Mouse (Mus musculus): ENCODE measurements at regions not wholly inside any gene's neighbourhood (a gene's known extent, or its start where the extent isn't known, plus 50 kb on each side); places are given as distances from the start of the nearest gene placed in this dataset.

DNA sequence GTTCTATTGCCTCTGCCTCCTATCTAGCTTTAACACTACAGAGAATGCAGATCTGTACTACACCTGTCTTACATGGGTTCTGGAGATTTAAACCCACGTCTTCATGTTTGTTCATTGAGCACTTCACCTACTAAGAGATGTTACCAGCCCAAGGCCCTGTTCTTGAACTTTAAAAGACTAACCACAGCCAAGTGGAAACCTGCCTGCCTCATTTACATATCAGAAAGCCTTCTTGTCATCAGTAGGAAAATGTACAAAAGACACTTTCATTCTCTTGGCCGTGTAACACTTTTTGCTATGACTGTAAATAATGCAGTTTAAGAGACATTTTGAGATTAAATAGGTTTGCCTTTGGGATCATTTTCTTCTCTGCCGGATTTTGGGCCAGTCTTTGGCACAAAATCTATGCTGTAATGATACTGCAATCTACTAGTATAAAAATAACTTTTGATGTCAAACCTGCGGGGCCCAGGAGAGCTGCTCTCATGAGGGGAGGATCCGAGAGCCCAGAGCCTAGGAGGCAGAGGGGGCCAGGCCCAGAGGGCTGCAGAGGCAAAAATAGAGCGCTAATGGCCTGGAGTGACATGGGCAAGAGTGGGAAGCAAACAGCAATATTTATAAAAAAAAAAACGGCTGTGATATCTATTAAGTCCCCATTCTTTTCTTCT is 318.4 kb upstream of the Myo3a start:
- no peak for ATAC-seq (replicated peaks; ENCODE audit: insufficient number of reproducible peaks, low FRiP score, low TSS enrichment)
- WGBS (ENCODE audit: insufficient replicate concordance): 52% methylated on average over 7 of the region's 7 CpGs
- Histone ChIP-seq H3K9ac (ENCODE audit: low read depth, low read length) (no peak overlapping the region), H3K27ac (ENCODE audit: low read depth, low read length) (no peak overlapping the region), H3K4me2 (peak overlapping the region; percentile 57), H3K9me3 (replicated peaks; ENCODE audit: control insufficient read depth, low read length) (no peaks in the 10 kb centered on the region; the same call in 1 of the 2 replicates), H3K36me3 (ENCODE audit: control insufficient read depth, insufficient read depth, low read length) (no peaks in the 10 kb centered on the region), H3K4me1 (ENCODE audit: control insufficient read depth, insufficient read depth, low read length) (no peaks in the 10 kb centered on the region), H3K27me3 (ENCODE audit: control insufficient read depth, insufficient read depth, low read length) (no peaks in the 10 kb centered on the region), H3K4me3 (ENCODE audit: low read depth, low read length) (no peak overlapping the region)

GRCm38 (mm10) chr2:21909481-21909966 is 317.8 kb upstream of the Myo3a start:
- no peaks in the 10 kb centered on the region for H3K4me1 ChIP-seq (ENCODE audit: control insufficient read depth, insufficient read depth, low read length)
- no peaks in the 10 kb centered on the region; the same call in 1 of the 2 replicates for H3K9me3 ChIP-seq (replicated peaks; ENCODE audit: control insufficient read depth, low read length)
- H3K4me3 ChIP-seq (ENCODE audit: low read depth, low read length): peak overlapping the region; percentile 30
- ATAC-seq (replicated peaks; ENCODE audit: insufficient number of reproducible peaks, low FRiP score, low TSS enrichment): no peak
- H3K27ac ChIP-seq (ENCODE audit: low read depth, low read length): no peak overlapping the region
- H3K9ac ChIP-seq (ENCODE audit: low read depth, low read length): peak overlapping the region; percentile 56; the same call in 1 of the 2 replicates
- H3K36me3 ChIP-seq (ENCODE audit: control insufficient read depth, insufficient read depth, low read length): no peaks in the 10 kb centered on the region
- WGBS (ENCODE audit: insufficient replicate concordance): 6% methylated on average over 7 of the region's 7 CpGs
- H3K27me3 ChIP-seq (ENCODE audit: control insufficient read depth, insufficient read depth, low read length): no peaks in the 10 kb centered on the region
- H3K4me2 ChIP-seq: peak overlapping the region; percentile 57

DNA sequence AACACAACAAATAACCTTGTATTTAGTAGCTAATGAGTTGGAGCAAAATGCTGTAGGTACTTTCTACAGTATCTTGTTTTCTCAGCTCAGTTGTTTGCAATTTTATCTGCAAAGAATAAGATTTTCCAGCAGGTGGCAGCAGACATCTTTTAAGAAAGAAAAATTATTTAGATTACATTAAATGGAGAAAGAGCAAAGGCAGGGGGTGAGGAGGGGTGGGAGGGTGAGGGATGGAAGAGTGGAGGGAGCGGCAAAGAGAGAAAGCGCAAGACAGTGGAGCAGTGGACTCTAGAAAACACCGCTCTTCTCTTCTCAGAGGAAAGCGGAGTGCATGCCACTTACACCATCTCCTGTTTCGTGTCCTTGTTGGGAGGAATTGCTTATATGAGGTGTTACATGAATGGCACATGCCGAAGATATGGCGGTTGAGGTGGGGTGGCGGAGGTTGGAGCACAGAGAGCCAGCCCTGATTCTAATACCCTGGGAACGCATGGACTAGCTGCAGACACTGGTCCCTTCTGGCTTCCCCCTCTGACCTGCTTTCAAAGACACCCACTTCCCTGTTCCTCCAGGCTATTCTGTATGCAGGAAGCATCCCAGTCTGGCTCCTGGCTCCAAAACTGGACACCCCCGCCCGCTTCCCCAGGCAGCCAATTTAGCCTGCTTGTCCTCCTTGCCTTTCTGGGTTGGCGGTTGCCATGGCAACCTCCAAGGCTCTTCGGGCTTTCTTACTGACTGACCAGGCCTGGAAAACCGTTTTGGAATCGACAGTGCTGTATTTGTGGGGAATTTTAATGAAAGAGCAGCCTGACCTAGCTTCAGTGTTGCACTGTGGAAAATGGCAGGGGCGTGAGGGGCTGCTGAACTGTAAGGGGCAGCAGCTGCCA is 309.3 kb upstream of the Myo3a start:
- H3K27ac ChIP-seq (ENCODE audit: low read depth, low read length): no peak overlapping the region
- no peaks in the 10 kb centered on the region for H3K27me3 ChIP-seq (ENCODE audit: control insufficient read depth, insufficient read depth, low read length)
- H3K9me3 ChIP-seq (replicated peaks; ENCODE audit: control insufficient read depth, low read length): no peaks in the 10 kb centered on the region; the same call in 1 of the 2 replicates
- no peaks in the 10 kb centered on the region for H3K4me1 ChIP-seq (ENCODE audit: control insufficient read depth, insufficient read depth, low read length)
- H3K4me3 ChIP-seq (ENCODE audit: low read depth, low read length): peak overlapping the region; percentile 30
- H3K9ac ChIP-seq (ENCODE audit: low read depth, low read length): no peak overlapping the region
- no peak for ATAC-seq (replicated peaks; ENCODE audit: insufficient number of reproducible peaks, low FRiP score, low TSS enrichment)
- H3K4me2 ChIP-seq: peak overlapping the region; percentile 62
- H3K36me3 ChIP-seq (ENCODE audit: control insufficient read depth, insufficient read depth, low read length): no peaks in the 10 kb centered on the region
- WGBS (ENCODE audit: insufficient replicate concordance): 29% methylated on average over 16 of the region's 16 CpGs

- 71% methylated on average over 2 of the region's 2 CpGs for WGBS (ENCODE audit: insufficient replicate concordance)
- no peaks in the 10 kb centered on the region for H3K27me3 ChIP-seq (ENCODE audit: control insufficient read depth, insufficient read depth, low read length)
- no peak overlapping the region for H3K4me3 ChIP-seq (ENCODE audit: low read depth, low read length)
- no peaks in the 10 kb centered on the region for H3K36me3 ChIP-seq (ENCODE audit: control insufficient read depth, insufficient read depth, low read length)
- H3K9ac ChIP-seq (ENCODE audit: low read depth, low read length): no peak overlapping the region
- no peak for ATAC-seq (replicated peaks; ENCODE audit: insufficient number of reproducible peaks, low FRiP score, low TSS enrichment)
- no peaks in the 10 kb centered on the region; the same call in 1 of the 2 replicates for H3K9me3 ChIP-seq (replicated peaks; ENCODE audit: control insufficient read depth, low read length)
- H3K27ac ChIP-seq (ENCODE audit: low read depth, low read length): no peak overlapping the region
- no peaks in the 10 kb centered on the region for H3K4me1 ChIP-seq (ENCODE audit: control insufficient read depth, insufficient read depth, low read length)
- no peak overlapping the region for H3K4me2 ChIP-seq
Measured at GRCm38 (mm10) chr2:21919091-21919490, 308.2 kb upstream of the Myo3a start.

GRCm38 (mm10) chr2:21927656-21928055 is 299.6 kb upstream of the Myo3a start:
- Histone ChIP-seq H3K27me3 (ENCODE audit: control insufficient read depth, insufficient read depth, low read length) (no peaks in the 10 kb centered on the region), H3K9ac (ENCODE audit: low read depth, low read length) (no peak overlapping the region), H3K4me1 (ENCODE audit: control insufficient read depth, insufficient read depth, low read length) (no peaks in the 10 kb centered on the region), H3K4me2 (no peak overlapping the region), H3K4me3 (ENCODE audit: low read depth, low read length) (no peak overlapping the region), H3K36me3 (ENCODE audit: control insufficient read depth, insufficient read depth, low read length) (no peaks in the 10 kb centered on the region), H3K27ac (ENCODE audit: low read depth, low read length) (no peak overlapping the region), H3K9me3 (replicated peaks; ENCODE audit: control insufficient read depth, low read length) (no peaks in the 10 kb centered on the region)
- no peak for ATAC-seq (replicated peaks; ENCODE audit: insufficient number of reproducible peaks, low FRiP score, low TSS enrichment)
- 39% methylated on average over 1 of the region's 1 CpGs for WGBS (ENCODE audit: insufficient replicate concordance)

GRCm38 (mm10) chr2:21939993-21940392 is 287.3 kb upstream of the Myo3a start:
- no peaks in the 10 kb centered on the region for H3K36me3 ChIP-seq (ENCODE audit: control insufficient read depth, insufficient read depth, low read length)
- no peaks in the 10 kb centered on the region for H3K27me3 ChIP-seq (ENCODE audit: control insufficient read depth, insufficient read depth, low read length)
- WGBS (ENCODE audit: insufficient replicate concordance): 83% methylated on average over 3 of the region's 3 CpGs
- no peak overlapping the region for H3K27ac ChIP-seq (ENCODE audit: low read depth, low read length)
- no peak overlapping the region for H3K4me3 ChIP-seq (ENCODE audit: low read depth, low read length)
- no peaks in the 10 kb centered on the region for H3K9me3 ChIP-seq (replicated peaks; ENCODE audit: control insufficient read depth, low read length)
- no peaks in the 10 kb centered on the region for H3K4me1 ChIP-seq (ENCODE audit: control insufficient read depth, insufficient read depth, low read length)
- ATAC-seq (replicated peaks; ENCODE audit: insufficient number of reproducible peaks, low FRiP score, low TSS enrichment): no peak
- H3K4me2 ChIP-seq: no peak overlapping the region
- no peak overlapping the region for H3K9ac ChIP-seq (ENCODE audit: low read depth, low read length)

- Histone ChIP-seq H3K4me1 (ENCODE audit: control insufficient read depth, insufficient read depth, low read length) (no peaks in the 10 kb centered on the region), H3K9me3 (replicated peaks; ENCODE audit: control insufficient read depth, low read length) (no peaks in the 10 kb centered on the region), H3K27ac (ENCODE audit: low read depth, low read length) (no peak overlapping the region), H3K36me3 (ENCODE audit: control insufficient read depth, insufficient read depth, low read length) (no peaks in the 10 kb centered on the region), H3K9ac (ENCODE audit: low read depth, low read length) (no peak overlapping the region), H3K27me3 (ENCODE audit: control insufficient read depth, insufficient read depth, low read length) (no peaks in the 10 kb centered on the region), H3K4me3 (ENCODE audit: low read depth, low read length) (no peak overlapping the region), H3K4me2 (no peak overlapping the region)
- WGBS (ENCODE audit: insufficient replicate concordance): 50% methylated on average over 4 of the region's 4 CpGs
- ATAC-seq (replicated peaks; ENCODE audit: insufficient number of reproducible peaks, low FRiP score, low TSS enrichment): no peak
Measured at GRCm38 (mm10) chr2:21940797-21941487, 286.4 kb upstream of the Myo3a start.

GRCm38 (mm10) chr2:21941488-21942000 is 285.8 kb upstream of the Myo3a start:
- Histone ChIP-seq H3K4me2 (no peak overlapping the region), H3K27me3 (ENCODE audit: control insufficient read depth, insufficient read depth, low read length) (no peaks in the 10 kb centered on the region), H3K9ac (ENCODE audit: low read depth, low read length) (no peak overlapping the region), H3K4me3 (ENCODE audit: low read depth, low read length) (no peak overlapping the region), H3K9me3 (replicated peaks; ENCODE audit: control insufficient read depth, low read length) (no peaks in the 10 kb centered on the region), H3K4me1 (ENCODE audit: control insufficient read depth, insufficient read depth, low read length) (no peaks in the 10 kb centered on the region), H3K27ac (ENCODE audit: low read depth, low read length) (no peak overlapping the region), H3K36me3 (ENCODE audit: control insufficient read depth, insufficient read depth, low read length) (no peaks in the 10 kb centered on the region)
- no peak for ATAC-seq (replicated peaks; ENCODE audit: insufficient number of reproducible peaks, low FRiP score, low TSS enrichment)
- 67% methylated on average over 2 of the region's 2 CpGs for WGBS (ENCODE audit: insufficient replicate concordance)
